Mouse (Mus musculus): Measurements from ENCODE around the gene Dtx4. TPM values are rescaled to one million over a fixed set of nuclear protein-coding genes. Genes with fewer than 3 reads are reported as not detected.
"Not testable (repeated sequence)": the region's sequence is repeated elsewhere in the genome, so short reads cannot be mapped to it uniquely, and the experiment has no call there.

Gene Dtx4
- polyA plus RNA-seq (2015; fragmentation: Nextera tagmentation; extraction: Ambion mirVana): 5.0 and 5.6 TPM in 2 replicates

GRCm38 (mm10) chr19:12501370-12502347 is at the start of gene Dtx4:
Gene Dtx4 (minus strand): TSS chr19:12501454.
- TF ChIP-seq CTCF (IDR thresholded peaks at IDR 0.05; ENCODE audit: low read depth): peak; percentile 98
- DNase-seq (ENCODE audit: low spot score) (peak; percentile 97), ATAC-seq (replicated peaks; ENCODE audit: low FRiP score, low read depth) (peak; percentile 93)
- under 1% methylated on average over 72 of the region's 80 CpGs for WGBS
- H3K4me2 ChIP-seq (ENCODE audit: low read length): peak within 1 kb of the TSS; percentile 95
- H3K4me1 ChIP-seq (replicated peaks; ENCODE audit: insufficient read depth, low read length): peaks cover 4% of the 10 kb centered on the region
- H3K36me3 ChIP-seq (ENCODE audit: insufficient read depth, low read length): no peaks in the 10 kb centered on the region
- H3K9me3 ChIP-seq (replicated peaks; ENCODE audit: low read length): no peaks in the 10 kb centered on the region
- peak within 1 kb of the TSS; percentile 82 for H3K9ac ChIP-seq (ENCODE audit: low read depth, low read length)
- H3K4me3 ChIP-seq (replicated peaks; ENCODE audit: low read depth, low read length): peak within 1 kb of the TSS; percentile 69
- H3K27ac ChIP-seq: peak within 1 kb of the TSS; percentile 79
- H3K27me3 ChIP-seq (ENCODE audit: insufficient read depth, low read length): no peaks in the 10 kb centered on the region

GRCm38 (mm10) chr19:12550005-12550942 is 49.0 kb upstream of the Dtx4 start:
- Histone ChIP-seq H3K4me1 (replicated peaks; ENCODE audit: insufficient read depth, low read length) (no peaks in the 10 kb centered on the region), H3K27me3 (ENCODE audit: insufficient read depth, low read length) (no peaks in the 10 kb centered on the region), H3K9ac (ENCODE audit: low read depth, low read length) (no peak overlapping the region), H3K4me2 (ENCODE audit: low read length) (no peak overlapping the region), H3K27ac (no peak overlapping the region), H3K9me3 (replicated peaks; ENCODE audit: low read length) (no peaks in the 10 kb centered on the region), H3K36me3 (ENCODE audit: insufficient read depth, low read length) (no peaks in the 10 kb centered on the region), H3K4me3 (replicated peaks; ENCODE audit: low read depth, low read length) (no peak overlapping the region)
- WGBS: 40% methylated on average over 5 of the region's 5 CpGs
- ATAC-seq (replicated peaks; ENCODE audit: low FRiP score, low read depth) (peak; percentile 89), DNase-seq (ENCODE audit: low spot score) (peak; percentile 13)
- no peak for TF ChIP-seq CTCF (IDR thresholded peaks at IDR 0.05; ENCODE audit: low read depth)

DNA sequence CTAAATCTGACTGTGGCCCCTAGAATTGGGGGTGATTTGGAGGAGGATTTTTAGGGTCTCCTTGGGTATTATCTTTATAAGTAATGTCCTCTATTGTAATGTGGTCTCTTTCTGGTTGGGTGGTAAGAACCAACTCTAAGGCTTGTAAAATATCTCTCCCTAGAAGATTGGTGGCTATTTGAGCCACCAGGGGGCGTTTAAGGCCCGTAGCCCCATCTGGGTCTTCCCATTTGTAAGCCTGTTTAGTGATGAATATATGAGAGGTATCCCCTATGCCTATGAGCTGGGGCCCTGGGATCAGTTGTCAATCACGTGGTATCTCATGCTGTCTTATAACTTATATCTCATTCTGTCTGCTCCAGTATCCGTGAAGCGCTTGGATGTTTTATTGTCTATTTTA is 47.9 kb upstream of the Dtx4 start:
- H3K4me2 ChIP-seq (ENCODE audit: low read length): no peak overlapping the region
- DNase-seq (ENCODE audit: low spot score) (peak; percentile 28), ATAC-seq (replicated peaks; ENCODE audit: low FRiP score, low read depth) (no peak)
- H3K9ac ChIP-seq (ENCODE audit: low read depth, low read length): no peak overlapping the region
- H3K4me1 ChIP-seq (replicated peaks; ENCODE audit: insufficient read depth, low read length): no peaks in the 10 kb centered on the region
- WGBS: 78% methylated on average over 5 of the region's 5 CpGs
- no peak overlapping the region for H3K4me3 ChIP-seq (replicated peaks; ENCODE audit: low read depth, low read length)
- no peaks in the 10 kb centered on the region for H3K27me3 ChIP-seq (ENCODE audit: insufficient read depth, low read length)
- H3K36me3 ChIP-seq (ENCODE audit: insufficient read depth, low read length): no peaks in the 10 kb centered on the region
- TF ChIP-seq CTCF (IDR thresholded peaks at IDR 0.05; ENCODE audit: low read depth): peak; percentile 59
- H3K27ac ChIP-seq: no peak overlapping the region
- H3K9me3 ChIP-seq (replicated peaks; ENCODE audit: low read length): no peaks in the 10 kb centered on the region

- not testable (repeated sequence) for H3K9ac ChIP-seq (ENCODE audit: low read depth, low read length); H3K4me1 ChIP-seq (replicated peaks; ENCODE audit: insufficient read depth, low read length); H3K4me3 ChIP-seq (replicated peaks; ENCODE audit: low read depth, low read length); ATAC-seq (replicated peaks; ENCODE audit: low FRiP score, low read depth); H3K36me3 ChIP-seq (ENCODE audit: insufficient read depth, low read length); DNase-seq (ENCODE audit: low spot score); H3K4me2 ChIP-seq (ENCODE audit: low read length); H3K9me3 ChIP-seq (replicated peaks; ENCODE audit: low read length); H3K27me3 ChIP-seq (ENCODE audit: insufficient read depth, low read length); H3K27ac ChIP-seq
- WGBS: 94% methylated on average over 11 of the region's 11 CpGs
Measured at GRCm38 (mm10) chr19:12545440-12545839, 44.2 kb upstream of the Dtx4 start, which contains the start of gene Fam111a. Gene Fam111a (plus strand): TSS chr19:12545740.

- H3K9me3 ChIP-seq (replicated peaks; ENCODE audit: low read length): no peaks in the 10 kb centered on the region
- no peak overlapping the region for H3K27ac ChIP-seq
- 17% methylated on average over 2 of the region's 2 CpGs for WGBS
- no peaks in the 10 kb centered on the region for H3K4me1 ChIP-seq (replicated peaks; ENCODE audit: insufficient read depth, low read length)
- H3K4me2 ChIP-seq (ENCODE audit: low read length): no peak overlapping the region
- no peaks in the 10 kb centered on the region for H3K36me3 ChIP-seq (ENCODE audit: insufficient read depth, low read length)
- no peak for TF ChIP-seq CTCF (IDR thresholded peaks at IDR 0.05; ENCODE audit: low read depth)
- no peaks in the 10 kb centered on the region for H3K27me3 ChIP-seq (ENCODE audit: insufficient read depth, low read length)
- ATAC-seq (replicated peaks; ENCODE audit: low FRiP score, low read depth): no peak
- H3K9ac ChIP-seq (ENCODE audit: low read depth, low read length): no peak overlapping the region
- DNase-seq (ENCODE audit: low spot score): no peak
- H3K4me3 ChIP-seq (replicated peaks; ENCODE audit: low read depth, low read length): no peak overlapping the region
Measured at GRCm38 (mm10) chr19:12541644-12542043, 40.4 kb upstream of the Dtx4 start.

DNA sequence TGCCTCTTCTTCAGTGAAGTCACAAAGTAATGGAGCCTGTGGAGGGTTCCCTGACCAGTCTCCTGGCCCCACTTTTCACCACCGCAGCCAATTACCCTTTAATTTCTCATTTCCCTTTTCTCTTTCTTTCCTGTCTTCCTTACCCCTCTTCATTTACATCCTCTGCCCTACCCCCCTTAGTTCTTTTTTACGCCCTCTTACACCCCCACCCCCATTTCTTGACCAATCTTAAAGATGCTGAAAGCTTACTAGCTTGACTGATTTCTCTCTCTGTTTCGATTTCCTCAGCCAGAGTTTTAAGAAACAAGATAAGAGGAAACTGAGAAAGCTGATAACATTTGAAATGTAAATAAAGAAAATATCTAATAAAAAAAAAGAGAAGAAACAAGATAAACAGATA is 39.5 kb upstream of the Dtx4 start:
- DNase-seq (ENCODE audit: low spot score): no peak
- H3K4me1 ChIP-seq (replicated peaks; ENCODE audit: insufficient read depth, low read length): no peaks in the 10 kb centered on the region
- H3K9me3 ChIP-seq (replicated peaks; ENCODE audit: low read length): no peaks in the 10 kb centered on the region
- H3K27ac ChIP-seq: no peak overlapping the region
- no peak overlapping the region for H3K9ac ChIP-seq (ENCODE audit: low read depth, low read length)
- H3K4me3 ChIP-seq (replicated peaks; ENCODE audit: low read depth, low read length): no peak overlapping the region
- H3K4me2 ChIP-seq (ENCODE audit: low read length): no peak overlapping the region
- no peaks in the 10 kb centered on the region for H3K36me3 ChIP-seq (ENCODE audit: insufficient read depth, low read length)
- H3K27me3 ChIP-seq (ENCODE audit: insufficient read depth, low read length): no peaks in the 10 kb centered on the region
- WGBS: 54% methylated on average over 3 of the region's 3 CpGs
- ATAC-seq (replicated peaks; ENCODE audit: low FRiP score, low read depth): no peak
- TF ChIP-seq CTCF (IDR thresholded peaks at IDR 0.05; ENCODE audit: low read depth): no peak

Data from kidney, postnatal 0 days (tissue).